Mouse (Mus musculus) fibroblast of lung, adult 2 months (primary cell): Measurements from ENCODE around the gene Fen1.
"Not testable (repeated sequence)": the region's sequence is repeated elsewhere in the genome, so short reads cannot be mapped to it uniquely, and the experiment has no call there.

Experiments used
- DNase-seq: peaks from one replicate; pipeline ENCODE4 v3.0.0-alpha.2; 2011; ENCODE audit warnings: low read depth

Fen1 gene

DNA sequence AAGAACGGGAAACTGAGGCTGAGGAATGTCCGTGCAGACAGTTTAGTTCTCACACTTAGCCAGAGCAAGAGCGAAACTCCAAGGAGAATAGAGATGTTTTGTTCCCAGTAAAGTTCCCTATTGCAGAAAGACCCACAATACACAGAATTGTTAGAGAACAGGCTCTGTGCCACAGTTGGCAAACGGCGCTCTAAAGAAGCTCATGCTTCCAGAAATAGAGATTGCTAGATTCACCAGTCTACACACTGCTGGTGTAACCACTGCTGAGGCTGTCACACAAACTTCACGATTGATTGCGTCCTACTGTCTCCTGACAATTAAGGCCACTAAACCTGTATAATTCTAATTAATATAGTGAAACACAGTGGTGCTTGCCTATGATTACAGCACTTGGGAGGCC is 22.7 kb downstream of the Fen1 start:
- DNase-seq = no peak

DNA sequence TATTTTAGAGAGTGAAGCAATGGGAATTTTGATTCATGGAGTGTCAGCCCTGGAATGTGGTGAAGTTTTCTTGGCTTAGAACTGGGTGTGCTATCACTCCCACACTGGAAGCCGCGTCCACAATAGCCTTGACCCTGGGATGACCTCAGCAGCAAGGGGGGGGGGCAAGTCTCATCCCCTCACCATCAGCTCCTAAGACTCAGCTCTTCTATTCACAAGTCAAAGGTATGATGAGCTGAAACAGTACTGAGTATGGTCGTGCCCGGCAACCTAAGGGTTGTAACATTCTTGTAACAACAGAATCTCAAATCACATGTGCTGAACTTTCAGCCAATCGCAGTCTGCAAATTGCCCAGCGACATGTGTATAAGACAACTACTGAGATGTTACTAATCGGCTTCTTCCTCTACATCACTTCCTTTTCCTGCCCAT is 27.0 kb downstream of the Fen1 start:
- no peak for DNase-seq

DNA sequence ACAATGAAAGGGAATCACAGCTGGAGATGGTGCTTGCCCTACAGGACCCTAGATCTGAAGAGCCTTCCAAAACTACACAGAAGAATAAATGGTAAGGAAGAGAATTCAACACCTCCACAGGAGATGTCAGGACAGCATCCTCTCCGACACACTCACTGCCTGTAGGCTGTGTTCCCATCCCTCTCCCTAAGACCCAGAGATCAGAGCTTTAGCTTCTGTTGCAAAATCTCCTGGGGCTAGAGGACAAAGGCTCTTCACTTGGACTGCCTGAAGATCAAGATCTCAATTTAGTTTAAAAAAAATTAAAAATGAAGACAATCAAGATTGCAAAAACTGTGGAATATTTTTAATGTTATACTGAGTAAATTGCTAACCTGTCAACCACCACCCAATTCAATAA is 27.5 kb downstream of the Fen1 start:
- DNase-seq = no peak

DNA sequence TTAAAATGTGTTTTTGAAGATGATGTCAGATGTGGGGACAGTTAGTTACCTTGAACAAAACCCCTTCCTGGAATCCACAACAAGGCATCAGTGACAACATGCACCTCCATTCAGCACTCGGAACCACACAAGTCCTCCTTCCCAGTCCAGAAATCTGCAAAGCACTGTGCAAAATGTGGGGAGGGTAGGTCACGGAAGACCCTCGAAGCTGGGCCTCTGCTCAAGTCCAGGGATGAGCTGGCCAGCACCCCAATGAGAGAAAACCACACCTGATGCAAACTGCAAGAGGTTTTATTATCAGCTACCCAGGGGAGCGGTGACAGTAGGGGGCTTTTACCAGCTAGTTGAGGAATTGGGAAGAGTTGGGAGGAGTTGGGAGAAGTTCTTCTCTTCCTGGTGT is 29.0 kb downstream of the Fen1 start:
- DNase-seq = no peak

DNA sequence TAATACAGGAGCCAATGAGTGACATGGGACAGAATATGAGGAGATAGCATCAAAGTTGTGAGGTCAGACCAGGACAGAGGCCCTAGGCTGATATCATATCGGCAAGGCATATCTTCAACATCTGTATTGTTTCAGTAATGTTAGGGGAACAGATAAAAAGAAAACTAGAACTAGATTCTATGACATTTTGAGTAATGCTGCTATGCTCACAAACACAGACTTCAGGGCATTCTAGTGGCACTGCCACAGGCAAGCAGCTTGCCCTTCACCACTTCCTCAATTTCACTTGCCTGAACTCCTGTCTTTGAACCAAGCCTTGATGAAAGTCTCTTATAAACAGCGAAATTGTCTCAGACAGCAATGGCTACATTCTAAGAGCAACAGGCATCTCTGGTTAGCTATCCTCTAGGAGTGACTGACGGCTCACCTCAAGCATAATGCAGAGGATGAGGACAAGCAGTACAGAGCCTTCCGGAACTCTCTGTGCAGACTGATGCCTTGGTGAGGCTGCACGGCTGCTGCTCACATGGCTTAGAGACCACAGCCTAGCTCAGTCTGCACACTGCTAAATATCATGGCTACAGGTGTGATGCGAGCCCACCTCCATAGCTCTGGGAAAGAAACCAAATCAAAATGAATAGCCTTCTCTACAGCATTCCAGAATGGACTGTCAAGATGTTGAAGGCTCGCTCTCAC is 30.0 kb downstream of the Fen1 start:
- DNase-seq = no peak

DNA sequence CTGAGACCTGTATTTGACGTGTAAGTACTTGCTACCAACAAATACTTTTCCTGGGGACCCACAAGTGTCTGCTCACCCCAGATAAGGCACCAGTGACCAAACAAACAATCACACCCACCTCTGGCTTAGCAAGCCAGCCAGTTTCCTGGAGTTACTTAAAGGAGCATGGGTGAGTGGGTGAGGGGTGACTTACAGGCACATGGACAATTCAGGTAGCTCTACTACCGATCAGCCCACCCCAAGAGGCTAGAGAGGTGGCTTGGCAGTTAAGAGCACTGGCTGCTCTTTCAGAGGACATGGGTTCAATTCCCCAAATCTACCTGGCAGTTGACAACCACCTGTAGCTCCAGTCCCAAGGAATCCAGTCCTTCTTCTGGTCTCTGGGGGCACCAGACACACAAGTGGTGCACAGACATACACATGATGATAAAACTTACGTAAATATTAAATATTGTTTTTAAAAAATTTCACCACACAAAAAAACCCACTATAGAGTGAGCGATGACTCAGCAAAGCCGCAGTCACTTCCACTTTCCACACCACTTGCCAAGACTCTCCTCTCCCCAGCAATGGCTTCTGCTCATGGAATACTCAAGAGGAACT is 30.8 kb downstream of the Fen1 start:
- no peak for DNase-seq

DNA sequence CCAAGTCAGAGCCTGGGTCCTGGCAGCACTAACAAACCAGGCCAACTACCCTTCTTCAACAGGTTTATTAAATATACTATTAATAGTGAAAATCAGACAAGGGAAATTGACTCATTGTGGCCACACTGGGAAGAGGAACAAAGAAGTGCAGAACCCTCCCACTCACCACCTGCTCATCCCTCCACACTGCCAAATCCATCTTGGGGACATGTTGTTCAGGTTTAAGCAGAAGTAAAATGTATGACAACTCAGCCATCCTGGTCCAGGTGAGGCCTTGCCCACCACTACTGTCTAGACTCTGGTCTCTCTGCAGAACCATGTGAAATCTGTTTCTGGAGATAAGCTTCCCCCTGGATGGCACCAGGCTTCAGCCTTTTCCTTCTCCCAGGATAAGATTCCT is 32.1 kb downstream of the Fen1 start:
- no peak for DNase-seq

DNA sequence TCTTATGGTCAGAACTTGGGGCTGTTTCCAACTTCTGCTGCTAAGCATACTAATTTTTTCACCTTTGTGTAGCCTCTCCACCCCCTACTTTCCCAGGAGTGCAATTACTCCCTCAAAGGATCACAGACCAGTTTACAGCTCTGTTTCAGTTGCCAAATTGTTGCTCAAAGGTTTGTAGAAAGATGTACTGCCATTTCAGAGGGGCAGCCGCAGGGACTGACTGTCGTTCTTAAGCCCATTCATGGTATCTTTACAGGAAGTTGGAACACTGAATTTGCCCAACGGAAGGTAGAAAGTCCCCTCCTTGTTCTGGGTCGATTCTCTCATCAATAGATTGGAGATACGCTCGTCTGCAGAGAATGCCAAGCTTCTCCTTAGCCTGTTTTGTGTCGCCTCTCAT is 32.6 kb downstream of the Fen1 start:
- no peak for DNase-seq

DNA sequence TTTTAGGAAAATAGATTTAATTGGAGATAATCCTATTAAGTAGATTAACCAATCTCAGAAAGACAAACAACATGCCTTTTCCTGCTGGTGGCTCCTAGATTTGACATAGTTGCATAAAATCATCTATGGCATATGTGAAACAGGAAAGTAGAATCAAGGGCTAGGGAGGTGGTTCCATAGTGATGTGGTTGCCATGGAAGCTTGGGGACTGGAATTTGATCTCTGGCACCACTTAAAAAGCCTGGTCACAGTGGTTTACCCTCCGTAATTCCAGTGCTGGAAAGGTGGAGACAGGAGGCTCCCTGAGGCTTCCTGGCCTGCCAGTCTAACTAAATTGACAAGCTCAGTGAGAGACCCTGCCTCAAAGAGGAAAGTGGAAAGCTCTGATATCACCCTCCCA is 33.5 kb downstream of the Fen1 start:
- no peak for DNase-seq

DNA sequence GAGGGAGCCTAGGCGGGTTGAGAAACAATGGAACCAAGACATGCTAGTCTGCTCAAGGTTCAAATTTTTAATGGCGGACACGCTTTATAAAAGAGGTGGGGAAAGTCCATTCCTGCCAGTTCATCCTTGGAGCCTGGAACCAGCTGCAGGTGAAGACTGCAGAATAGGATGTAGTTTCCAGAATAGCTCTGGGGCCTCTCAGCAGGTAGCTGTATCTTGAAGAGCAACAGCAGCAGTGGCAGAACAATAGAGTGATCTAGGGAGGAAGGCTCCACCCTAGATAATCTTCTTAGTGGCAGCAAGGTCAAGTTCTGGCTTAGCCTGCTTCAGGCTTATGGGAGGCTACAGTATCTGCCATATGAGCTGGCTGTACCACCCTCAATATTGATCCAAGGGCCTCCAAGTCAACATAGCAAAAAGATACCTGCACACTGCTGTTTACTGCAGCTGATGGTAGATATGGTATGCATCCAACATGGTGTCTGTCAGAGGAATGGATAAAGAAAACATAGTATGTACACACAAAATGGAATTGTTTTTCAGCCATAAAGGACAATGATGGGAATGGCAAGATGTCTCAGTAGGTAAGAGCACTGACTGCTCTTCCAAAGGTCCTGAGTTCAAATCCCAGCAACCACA is 34.2 kb downstream of the Fen1 start:
- DNase-seq = not testable (repeated sequence)

DNA sequence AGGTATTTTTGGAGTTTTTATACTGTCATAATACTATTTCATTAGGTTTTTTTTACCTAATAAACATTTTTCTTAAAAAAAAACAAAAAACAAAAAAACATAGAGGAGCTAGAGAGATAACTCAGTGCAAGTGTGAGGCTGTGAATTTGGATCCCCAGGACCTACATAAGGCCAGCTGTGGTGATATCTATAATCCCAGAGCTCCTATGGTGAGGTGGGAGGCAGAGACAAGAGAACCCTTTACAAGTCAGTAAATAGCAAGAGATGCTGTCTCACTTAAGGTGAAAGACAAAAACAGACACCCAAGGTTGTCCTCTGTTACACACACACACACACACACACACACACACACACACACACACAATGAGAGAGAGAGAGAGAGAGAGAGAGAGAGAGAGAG is 34.8 kb downstream of the Fen1 start:
- DNase-seq = no peak

DNA sequence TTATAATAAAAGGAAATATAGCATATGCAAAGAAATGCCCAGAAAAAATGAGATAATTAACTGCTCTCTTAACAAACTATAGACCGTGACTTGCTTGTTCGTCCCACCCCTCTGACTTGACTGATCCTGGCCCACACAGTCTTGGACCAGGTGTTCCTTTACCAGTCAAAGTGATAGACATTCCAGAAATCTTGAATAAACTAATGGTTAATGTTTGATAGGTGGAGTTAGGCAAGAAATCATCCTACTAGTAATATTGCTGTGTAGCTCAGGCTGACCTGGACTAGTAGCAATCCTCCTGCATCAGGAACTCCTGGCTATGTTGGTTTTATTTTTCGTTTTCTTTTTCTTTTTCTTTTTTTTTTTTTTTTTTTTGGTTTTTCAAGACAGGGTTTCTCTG is 35.5 kb downstream of the Fen1 start:
- DNase-seq = no peak

DNA sequence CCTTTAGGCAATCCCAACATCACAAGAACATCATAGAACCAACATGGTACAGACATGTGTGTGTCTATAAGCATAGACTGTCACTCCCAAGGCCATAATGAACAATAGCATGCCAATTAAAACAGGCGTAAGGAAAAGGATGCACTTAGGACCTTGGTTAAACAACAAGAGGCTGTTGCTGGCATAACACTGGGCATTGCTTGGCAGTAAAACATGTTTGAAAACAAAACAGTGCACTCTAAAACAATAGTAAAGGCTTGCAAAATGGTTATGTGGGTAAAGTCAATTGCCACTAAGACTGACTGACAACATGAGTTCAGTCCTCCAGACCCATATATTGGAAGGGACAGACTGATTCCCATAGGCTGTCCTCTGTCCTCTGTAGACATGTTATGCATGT is 36.0 kb downstream of the Fen1 start:
- no peak for DNase-seq

DNA sequence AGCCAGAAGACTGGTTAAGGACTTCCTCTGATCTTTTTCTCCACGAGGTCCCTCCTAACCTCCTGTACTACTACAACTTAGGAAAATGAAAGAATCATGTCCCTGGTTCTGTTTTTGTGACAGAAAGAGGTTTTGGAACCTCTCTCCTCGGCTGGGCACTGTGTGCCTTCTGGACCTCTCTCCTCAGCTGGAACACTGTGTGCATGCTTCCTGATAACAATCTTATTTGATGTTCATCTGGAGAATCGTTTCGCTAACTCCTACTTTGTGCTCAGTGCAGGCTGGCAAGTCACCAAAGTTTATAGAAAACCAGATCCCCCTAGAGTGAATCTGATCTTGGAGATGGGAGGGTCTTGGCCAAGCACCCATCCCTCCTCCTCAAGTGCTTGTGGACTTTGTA is 36.9 kb downstream of the Fen1 start:
- DNase-seq = no peak

DNA sequence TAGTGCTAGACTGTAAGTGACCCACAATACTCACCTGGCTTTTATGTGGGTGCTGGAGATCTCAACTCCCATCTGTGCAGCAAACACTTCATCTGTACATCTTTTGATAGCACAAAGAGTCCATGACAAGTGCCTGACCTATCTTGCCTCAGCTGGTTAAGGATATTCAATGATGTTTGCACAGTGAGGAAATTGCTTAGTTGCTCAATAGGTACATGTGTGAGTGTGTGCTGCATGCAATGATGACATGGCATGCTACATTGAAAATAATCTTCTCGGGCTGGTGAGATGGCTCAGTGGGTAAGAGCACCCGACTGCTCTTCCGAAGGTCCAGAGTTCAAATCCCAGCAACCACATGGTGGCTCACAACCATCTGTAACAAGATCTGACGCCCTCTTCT is 38.0 kb downstream of the Fen1 start:
- DNase-seq = not testable (repeated sequence)

DNA sequence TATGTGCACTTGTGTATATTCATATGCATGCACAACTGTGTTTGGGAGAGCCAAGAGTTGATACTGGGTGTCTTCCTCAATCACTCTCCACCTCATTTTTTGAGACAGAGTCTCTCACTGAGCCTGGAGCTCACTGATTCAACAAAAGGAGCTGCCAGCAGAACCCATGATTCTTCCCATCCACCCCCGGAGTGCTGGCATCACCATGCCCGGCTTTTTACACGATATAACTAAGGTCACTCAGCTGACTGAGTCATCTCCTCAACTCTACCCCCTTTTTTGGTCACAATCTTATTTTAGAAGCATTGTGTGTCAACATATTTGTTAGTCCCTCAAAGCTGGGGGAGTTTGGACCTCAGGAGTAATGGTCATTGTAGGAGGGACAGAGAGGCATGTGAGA is 40.1 kb downstream of the Fen1 start:
- no peak for DNase-seq

DNA sequence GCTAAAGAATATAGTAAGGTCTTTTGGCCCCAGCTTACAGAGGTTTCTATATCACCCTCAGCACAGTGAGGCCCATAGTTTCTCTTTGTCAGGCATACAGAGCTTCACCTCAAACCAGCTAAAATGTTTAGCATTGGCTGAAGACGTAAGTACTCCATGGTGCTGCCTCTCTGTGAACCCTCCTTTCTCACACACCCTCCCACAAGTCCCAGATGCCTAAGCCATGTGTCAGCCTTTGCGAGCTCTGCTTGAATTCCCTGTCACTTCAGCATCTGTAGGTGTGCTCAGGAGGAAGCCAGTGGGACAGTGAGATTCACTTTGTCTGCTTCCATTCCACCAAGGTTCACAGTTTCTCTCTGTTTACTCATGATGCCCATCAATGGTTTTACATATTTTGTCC is 46.2 kb downstream of the Fen1 start:
- DNase-seq = no peak

DNA sequence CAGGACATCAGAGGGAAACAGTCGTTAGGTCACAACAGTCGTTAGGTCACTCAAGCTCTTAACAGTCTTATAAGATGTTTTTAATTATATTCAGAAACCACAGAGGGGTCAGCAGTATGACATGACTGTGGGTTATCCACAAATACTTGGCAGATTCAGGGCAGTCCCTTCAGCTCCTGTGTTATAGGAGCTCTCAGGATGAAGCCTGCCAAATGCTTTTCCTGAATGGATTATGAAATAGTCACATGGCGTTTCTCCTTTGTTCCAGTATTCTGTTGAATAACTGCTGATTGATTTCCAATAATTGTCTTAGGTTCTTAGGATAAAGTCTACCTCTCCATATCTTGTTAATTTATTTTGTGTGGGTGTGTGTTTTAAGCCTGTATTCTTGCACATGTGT is 54.8 kb downstream of the Fen1 start:
- no peak for DNase-seq
